Mouse (Mus musculus) gonadal fat pad, adult 2 months (tissue): ENCODE measurements around the gene Ccdc175. TPM values are rescaled to one million over a fixed set of nuclear protein-coding genes. Genes with fewer than 3 reads are reported as not detected.

Experiments used
- polyA plus RNA-seq: library from polyadenylated mRNA; depleted of rRNA; stranded (reverse); fragments of >200 nt; gene quantifications from 2 replicates; pipeline ENCODE4 v1.2.3, GENCODE M21; 2012; rRNA removed

The Ccdc175 gene
- polyA plus RNA-seq, 1 experiment, result 0.04 TPM

Other genes starting within 250 kb of the Ccdc175 start
- 2.9 and 3.3 TPM in 2 replicates for gene Gpr135, start 113.9 kb downstream of the Ccdc175 start, polyA plus RNA-seq
- gene L3hypdh, start 99.6 kb downstream of the Ccdc175 start, polyA plus RNA-seq, result 23.3 and 27.4 TPM in 2 replicates
- gene Jkamp, start 99.4 kb downstream of the Ccdc175 start, polyA plus RNA-seq, result 64.6 and 97.6 TPM in 2 replicates
- 1.4 and 1.9 TPM in 2 replicates for gene Rtn1, start 224.0 kb upstream of the Ccdc175 start, polyA plus RNA-seq